In genomic region chr6:55648886-55649285, GRCm38 (mm10) we compare ENCODE assay signal across 22 mouse cellular contexts. TPM values are rescaled to one million over a fixed set of nuclear protein-coding genes. Genes with fewer than 3 reads are reported as not detected.
DNase-seq lines count a peak whose midpoint lies in the region; ATAC-seq lines count a peak whose summit lies in the region.
"Had no signal": no experiment of that assay in that cellular context is flagged by ENCODE, and none has a peak within 500 bp of the region (broad histone marks: within the 10 kb centered on the region; RNA-seq: fewer than 3 reads in every experiment).

No protein-coding gene starts in this region.

- H3K4me1 ChIP-seq in kidney, embryonic 15.5 days = 0 out of 2 replicates have a peak, but pooled peaks cover 3% of the 10 kb centered on the region
- peaks cover 43% of the 10 kb centered on the region for H3K4me1 ChIP-seq in forebrain, embryonic 14.5 days (ENCODE audit: control insufficient read depth, insufficient read depth, low read length)
- H3K4me1 ChIP-seq in limb, embryonic 12.5 days (replicated peaks) = peaks cover 37% of the 10 kb centered on the region
- H3K4me1 ChIP-seq: liver, embryonic 13.5 days had no signal

- DNase-seq in heart, adult 11 months = peak; percentile 85
- DNase-seq in heart, postnatal 4 days = no peak
- DNase-seq in kidney, adult 9 months = no peak
- DNase-seq in forebrain, embryonic 14.5 days (ENCODE audit: low spot score) = peak; percentile 45
- DNase-seq in right cerebral cortex, postnatal 4 days = no peak
- DNase-seq: adrenal gland, postnatal 36 days; B cell, adult 2 months; cerebellum, adult 18-20 months; cerebellum, postnatal 25 days; embryo, embryonic 11 days; kidney, adult 11 months; kidney, postnatal 25 days; liver, embryonic 13.5 days; lung, embryonic 14.5 days; lung, postnatal 36 days had no signal

- 31% methylated on average over 3 of the region's 3 CpGs for WGBS in kidney, embryonic 15.5 days
- WGBS in forebrain, embryonic 14.5 days = 43% methylated on average over 3 of the region's 3 CpGs
- 14% methylated on average over 3 of the region's 3 CpGs for WGBS in limb, embryonic 12.5 days

- H3K36me3 ChIP-seq in kidney, embryonic 15.5 days = no peaks in the 10 kb centered on the region
- H3K36me3 ChIP-seq in forebrain, embryonic 14.5 days (ENCODE audit: control insufficient read depth, insufficient read depth, low read length) = no peaks in the 10 kb centered on the region
- H3K36me3 ChIP-seq in limb, embryonic 12.5 days = no peaks in the 10 kb centered on the region
- H3K36me3 ChIP-seq: heart, embryonic 15.5 days; liver, embryonic 13.5 days had no signal

- no peak overlapping the region for H3K4me2 ChIP-seq in kidney, embryonic 15.5 days
- no peak overlapping the region for H3K4me2 ChIP-seq in forebrain, embryonic 14.5 days (ENCODE audit: low read length)
- H3K4me2 ChIP-seq in limb, embryonic 12.5 days = 0 out of 2 replicates have a peak overlapping the region, but pooled peaks have one; percentile 4
- H3K4me2 ChIP-seq: heart, embryonic 15.5 days; liver, embryonic 13.5 days; lung, embryonic 14.5 days had no signal

- H3K27ac ChIP-seq in kidney, embryonic 15.5 days = no peak overlapping the region
- peak overlapping the region; percentile 91 for H3K27ac ChIP-seq in forebrain, embryonic 14.5 days (ENCODE audit: low read depth, low read length)
- peak overlapping the region; percentile 62; the same call in 1 of the 2 replicates for H3K27ac ChIP-seq in limb, embryonic 12.5 days
- H3K27ac ChIP-seq: heart, embryonic 15.5 days; liver, embryonic 13.5 days had no signal

- H3K9me3 ChIP-seq in kidney, embryonic 15.5 days (replicated peaks) = no peaks in the 10 kb centered on the region
- no peaks in the 10 kb centered on the region for H3K9me3 ChIP-seq in forebrain, embryonic 14.5 days (replicated peaks; ENCODE audit: control insufficient read depth, low read length)
- H3K9me3 ChIP-seq in limb, embryonic 12.5 days = no peaks in the 10 kb centered on the region
- H3K9me3 ChIP-seq: heart, embryonic 15.5 days; liver, embryonic 13.5 days had no signal

- ATAC-seq in kidney, embryonic 15.5 days (replicated peaks; ENCODE audit: low FRiP score) = 0 out of 2 replicates have a peak, but pooled peaks have one; percentile 43
- no peak; the same call in 1 of the 2 replicates for ATAC-seq in forebrain, embryonic 14.5 days
- 0 out of 2 replicates have a peak, but pooled peaks have one; percentile 60 for ATAC-seq in limb, embryonic 12.5 days (ENCODE audit: insufficient number of reproducible peaks, insufficient read depth, low FRiP score, low TSS enrichment, low read depth)

- H3K4me3 ChIP-seq in kidney, embryonic 15.5 days (replicated peaks) = no peak overlapping the region
- no peak overlapping the region for H3K4me3 ChIP-seq in forebrain, embryonic 14.5 days (ENCODE audit: low read depth, low read length)
- no peak overlapping the region for H3K4me3 ChIP-seq in limb, embryonic 12.5 days (replicated peaks)
- H3K4me3 ChIP-seq: heart, embryonic 15.5 days; liver, embryonic 13.5 days had no signal

- no peaks in the 10 kb centered on the region for H3K27me3 ChIP-seq in kidney, embryonic 15.5 days
- no peaks in the 10 kb centered on the region for H3K27me3 ChIP-seq in forebrain, embryonic 14.5 days (replicated peaks; ENCODE audit: control insufficient read depth, insufficient read depth, low read length)
- peaks cover 7% of the 10 kb centered on the region; the same call in 1 of the 2 replicates for H3K27me3 ChIP-seq in limb, embryonic 12.5 days
- H3K27me3 ChIP-seq: liver, embryonic 13.5 days had no signal

- no peak overlapping the region for H3K9ac ChIP-seq in kidney, embryonic 15.5 days
- no peak overlapping the region for H3K9ac ChIP-seq in forebrain, embryonic 14.5 days (ENCODE audit: low read length)
- H3K9ac ChIP-seq in limb, embryonic 12.5 days (replicated peaks) = no peak overlapping the region
- H3K9ac ChIP-seq: heart, embryonic 15.5 days; liver, embryonic 13.5 days; lung, embryonic 14.5 days had no signal

RNA-seq across cellular contexts. Expression of gene Neurod6, which starts 32.2 kb away (rescaled TPM):
- total RNA-seq in heart, postnatal 4 days (2021) = not detected
- polyA plus RNA-seq in kidney, embryonic 15.5 days (2015; fragmentation: Nextera tagmentation; extraction: Ambion mirVana) = not detected in 2 replicates
- polyA plus RNA-seq in forebrain, embryonic 14.5 days (2014; fragmentation: Nextera tagmentation; extraction: Ambion mirVana) = 448 and 466 TPM in 2 replicates
- polyA plus RNA-seq in limb, embryonic 12.5 days (2016; fragmentation: Nextera tagmentation; extraction: Ambion mirVana) = not detected in 2 replicates
- total RNA-seq: adrenal gland, postnatal 36 days; gastrocnemius, adult 8-10 months; granulocyte monocyte progenitor cell, adult 5-6 weeks had no signal
- polyA plus RNA-seq: lung, embryonic 14.5 days; spleen, adult 2 months; stomach, embryonic 14.5 days had no signal

Comparison
In these comparisons a context has a peak if more than half of its experiments do, and no peak if none do; other contexts are left out.
1. DNase-seq: peak in heart, adult 11 months (single experiment) and forebrain, embryonic 14.5 days (single experiment); none in heart, postnatal 4 days (single experiment), kidney, adult 9 months (single experiment) and right cerebral cortex, postnatal 4 days (single experiment).
2. RNA of gene Neurod6, which starts 32.2 kb away (polyA plus RNA-seq): 448 to 466 TPM in forebrain, embryonic 14.5 days; not detected in limb, embryonic 12.5 days and not detected in kidney, embryonic 15.5 days; every median in the first group is over 100 times any median in the second.